Mouse (Mus musculus): Measurements from ENCODE around the gene 1700001L19Rik.

The 1700001L19Rik gene

GRCm38 (mm10) chr13:68597199-68597598 lies at the start of gene 1700001L19Rik:
Gene 1700001L19Rik, plus strand, starts transcription at chr13:68597421.
- no peak for DNase-seq (ENCODE audit: inconsistent age in 2 of 2, low spot score in 1 of 2)

DNA sequence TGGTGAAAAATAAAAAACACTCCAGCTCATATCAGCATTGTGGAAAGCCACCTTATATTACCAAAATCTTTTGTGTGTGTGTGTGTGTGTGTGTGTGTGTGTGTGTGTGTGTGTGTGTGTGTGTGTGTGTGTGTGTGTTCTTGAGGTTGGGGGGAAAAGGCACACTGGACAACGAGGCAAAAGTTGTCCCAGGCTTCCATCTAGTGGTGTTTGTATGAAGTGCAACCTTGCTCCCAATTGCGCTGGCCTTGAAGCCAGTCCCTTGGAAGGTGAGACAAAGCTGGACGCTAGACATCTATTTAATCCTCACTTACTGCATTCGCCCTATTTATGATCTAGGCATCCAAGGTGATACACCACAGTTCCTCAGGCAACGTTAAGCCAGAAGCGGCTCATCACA lies 43.8 kb upstream of the 1700001L19Rik start:
- DNase-seq (ENCODE audit: inconsistent age in 2 of 2, low spot score in 1 of 2), result peak in 1 of 2 experiments; percentile 65

GRCm38 (mm10) chr13:68568110-68568509 lies 29.1 kb upstream of the 1700001L19Rik start:
- no peak for DNase-seq (ENCODE audit: inconsistent age in 2 of 2, low spot score in 1 of 2)

- DNase-seq (ENCODE audit: inconsistent age in 2 of 2, low spot score in 1 of 2), result no peak
These were observed 28.7 kb upstream of the 1700001L19Rik start for GRCm38 (mm10) chr13:68568548-68568947.

- peak in 1 of 2 experiments; percentile 83 for DNase-seq (ENCODE audit: inconsistent age in 2 of 2, low spot score in 1 of 2)
These were observed 27.5 kb upstream of the 1700001L19Rik start for GRCm38 (mm10) chr13:68569589-68570336.

GRCm38 (mm10) chr13:68572247-68572646 lies 25.0 kb upstream of the 1700001L19Rik start:
- DNase-seq (ENCODE audit: inconsistent age in 2 of 2, low spot score in 1 of 2), result no peak

DNA sequence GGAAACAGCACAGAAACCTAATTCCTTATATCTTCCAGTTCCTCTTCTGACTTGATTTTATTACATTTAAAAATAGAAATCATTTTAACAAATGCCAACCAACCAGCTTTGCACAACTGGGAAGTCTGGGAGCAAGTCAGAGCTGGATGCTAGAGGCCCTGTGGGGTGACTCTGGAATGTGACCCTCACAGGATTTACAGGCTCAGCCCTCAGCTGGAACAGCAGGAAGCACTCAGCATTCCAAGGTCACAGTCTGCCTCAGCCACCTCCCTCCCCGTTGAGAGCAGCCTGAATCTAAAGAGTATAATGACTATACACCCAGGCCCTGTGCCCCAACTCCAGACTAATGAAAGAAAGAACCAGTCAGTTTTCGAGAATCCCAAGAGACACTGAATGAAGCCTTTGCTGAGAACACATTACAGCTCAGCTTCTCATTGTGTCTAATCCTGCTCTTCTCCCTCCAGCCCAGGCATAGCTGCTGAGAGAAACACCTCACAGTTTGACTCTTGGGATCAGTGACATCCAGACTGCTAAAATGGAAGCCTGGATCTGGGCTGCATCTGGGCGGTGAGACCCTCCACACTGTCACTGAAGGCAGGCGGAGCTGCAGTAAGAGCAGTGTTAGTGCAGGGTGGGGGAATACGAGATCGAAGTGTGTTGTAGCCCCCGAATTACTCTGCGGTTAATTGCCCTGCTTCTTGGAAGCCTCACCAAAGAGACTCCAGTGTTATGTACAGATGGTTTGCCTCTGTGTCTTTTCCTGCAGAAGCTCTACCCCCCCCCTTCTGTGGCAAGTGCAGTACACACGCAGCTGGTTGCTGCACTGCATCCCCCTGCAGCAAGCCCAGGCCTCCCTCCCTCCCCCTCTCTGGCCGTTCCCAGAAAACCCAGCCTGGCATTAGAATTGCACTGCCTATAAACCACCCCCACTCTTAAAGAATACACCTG lies 24.0 kb upstream of the 1700001L19Rik start:
- DNase-seq (ENCODE audit: inconsistent age in 2 of 2, low spot score in 1 of 2), result peak; percentile 57 to 71

DNA sequence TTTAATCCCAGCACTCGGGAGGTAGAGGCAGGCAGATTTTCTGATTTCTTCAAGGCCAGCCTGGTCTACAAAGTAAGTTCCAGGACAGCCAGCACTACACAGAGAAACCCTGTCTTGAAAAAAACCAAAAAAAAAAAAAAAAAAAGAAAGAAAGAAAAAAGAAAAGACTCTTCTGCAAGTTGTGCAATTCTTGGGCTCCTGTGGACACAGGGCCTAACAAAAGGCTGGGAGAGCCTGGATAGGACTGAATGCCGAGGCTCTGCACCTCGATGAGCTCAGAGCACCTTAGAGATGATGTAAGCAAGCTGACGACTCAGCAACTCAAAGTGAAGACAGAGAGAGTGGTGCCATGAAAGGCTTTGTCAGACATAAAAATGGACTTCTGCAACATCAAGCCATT lies 22.8 kb upstream of the 1700001L19Rik start:
- no peak for DNase-seq (ENCODE audit: inconsistent age in 2 of 2, low spot score in 1 of 2)

- DNase-seq (ENCODE audit: inconsistent age in 2 of 2, low spot score in 1 of 2), result peak; percentile 39 to 75
These were observed 19.3 kb upstream of the 1700001L19Rik start for GRCm38 (mm10) chr13:68577945-68578344.

DNA sequence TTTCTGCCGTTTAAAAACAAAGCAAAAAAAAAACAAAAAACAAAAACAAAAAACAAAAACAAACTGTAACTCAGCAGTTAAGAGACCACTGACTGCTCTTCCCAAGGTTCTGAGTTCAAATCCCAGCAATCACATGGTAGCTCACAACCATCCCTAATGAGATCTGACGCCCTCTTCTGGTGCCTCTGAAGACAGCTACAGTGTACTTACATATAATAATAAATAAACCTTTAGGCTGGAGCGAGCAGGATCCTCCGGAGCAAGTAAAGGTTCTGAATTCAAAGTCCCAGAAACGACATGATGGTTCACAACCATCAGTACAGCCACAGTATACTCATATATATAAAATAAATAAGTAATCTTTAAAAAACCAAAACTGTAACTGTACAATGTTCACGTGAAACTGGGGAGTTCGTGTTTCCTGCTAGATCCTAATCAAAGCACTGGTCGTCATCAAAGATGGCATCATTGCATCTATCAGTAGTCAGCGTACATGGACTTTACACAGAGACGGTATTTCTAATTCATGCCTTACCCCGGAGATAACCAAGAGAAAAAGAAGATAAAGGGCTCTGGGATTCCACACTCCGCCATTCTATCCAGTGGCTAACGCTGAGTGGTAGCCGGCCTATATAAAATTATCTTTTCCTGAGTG lies 16.0 kb upstream of the 1700001L19Rik start:
- no peak for DNase-seq (ENCODE audit: inconsistent age in 2 of 2, low spot score in 1 of 2)

DNA sequence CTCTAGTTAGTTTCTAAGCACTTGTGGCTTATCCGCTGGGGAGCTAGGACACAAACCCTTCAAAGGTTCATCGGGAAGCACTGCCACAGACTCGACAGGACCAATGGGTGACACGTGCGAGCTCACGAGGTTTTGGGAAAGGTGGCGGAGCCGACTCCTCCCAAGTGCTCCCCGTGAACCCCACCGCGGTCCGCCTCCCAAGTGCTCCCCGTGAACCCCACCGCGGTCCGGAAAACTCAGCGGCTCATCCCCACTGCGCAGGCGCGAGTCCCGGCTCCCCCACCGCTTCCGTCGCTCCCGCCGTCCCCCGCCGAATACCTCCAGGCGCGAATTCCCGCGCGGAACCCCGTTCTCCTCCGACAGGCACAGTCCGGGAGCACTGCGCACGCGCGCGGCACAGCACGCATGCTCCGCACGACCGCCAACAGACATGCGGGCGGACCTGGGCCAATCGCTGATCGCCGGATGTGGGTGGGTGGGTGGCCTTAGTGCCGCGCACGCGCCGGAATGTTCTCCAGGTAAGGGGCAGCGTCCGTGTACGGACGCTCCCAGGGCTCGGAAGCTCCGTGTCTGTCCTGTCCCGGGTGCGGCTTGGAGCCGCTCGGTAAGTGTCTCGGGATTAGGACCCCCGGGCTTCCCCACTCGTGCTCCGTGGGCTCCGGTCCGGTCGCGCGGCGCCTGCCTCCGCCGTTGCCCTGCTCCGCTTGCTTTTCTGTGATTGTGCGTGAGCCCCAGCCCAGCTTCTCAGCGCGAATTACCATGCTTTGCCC lies 15.3 kb upstream of the 1700001L19Rik start, which contains the start of the genes Mtrr and Fastkd3:
TSS of gene Mtrr (minus strand) at position 403 of the 770 bp plus-strand sequence.
TSS of gene Fastkd3 (plus strand) at position 488 of the 770 bp plus-strand sequence.
- peak; percentile 99 for DNase-seq (ENCODE audit: inconsistent age in 2 of 2, low spot score in 1 of 2)

DNA sequence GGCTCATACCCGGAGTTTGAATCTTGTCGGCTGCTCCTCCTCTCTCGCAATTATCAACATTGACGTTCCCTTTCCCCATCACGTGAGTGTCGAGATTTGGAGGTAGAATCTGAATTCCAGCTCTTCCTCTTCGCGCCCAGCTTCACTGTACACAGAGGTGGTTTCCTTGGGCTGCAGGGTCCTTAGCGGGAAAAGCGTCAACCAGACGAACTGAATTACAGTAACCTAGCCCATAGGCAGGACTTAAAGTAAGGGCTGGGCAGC lies 14.8 kb upstream of the 1700001L19Rik start:
- DNase-seq (ENCODE audit: inconsistent age in 2 of 2, low spot score in 1 of 2), result no peak

DNA sequence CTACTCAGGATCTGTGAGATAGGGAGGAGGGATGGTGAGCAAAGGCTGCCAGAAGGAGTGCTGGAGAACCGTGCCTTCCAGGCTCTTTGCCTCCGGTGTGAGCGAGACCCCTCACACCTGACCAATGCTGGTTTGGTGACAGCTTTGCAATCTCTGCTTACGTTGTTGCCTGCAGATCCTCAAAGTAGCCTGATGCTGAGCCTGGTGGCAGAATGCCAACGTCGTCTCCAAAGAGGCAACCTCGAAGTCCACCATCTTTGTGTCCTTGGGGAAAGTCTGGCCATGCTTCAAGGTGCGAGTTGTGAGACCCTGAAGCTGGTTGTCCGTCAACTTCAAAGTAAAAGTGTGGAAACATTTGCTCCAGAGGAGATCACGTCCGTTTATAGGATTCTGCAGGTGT lies 13.3 kb upstream of the 1700001L19Rik start:
- DNase-seq (ENCODE audit: inconsistent age in 2 of 2, low spot score in 1 of 2), result no peak

- no peak for DNase-seq (ENCODE audit: inconsistent age in 2 of 2, low spot score in 1 of 2)
These were observed 11.8 kb upstream of the 1700001L19Rik start for GRCm38 (mm10) chr13:68585441-68585840.

DNA sequence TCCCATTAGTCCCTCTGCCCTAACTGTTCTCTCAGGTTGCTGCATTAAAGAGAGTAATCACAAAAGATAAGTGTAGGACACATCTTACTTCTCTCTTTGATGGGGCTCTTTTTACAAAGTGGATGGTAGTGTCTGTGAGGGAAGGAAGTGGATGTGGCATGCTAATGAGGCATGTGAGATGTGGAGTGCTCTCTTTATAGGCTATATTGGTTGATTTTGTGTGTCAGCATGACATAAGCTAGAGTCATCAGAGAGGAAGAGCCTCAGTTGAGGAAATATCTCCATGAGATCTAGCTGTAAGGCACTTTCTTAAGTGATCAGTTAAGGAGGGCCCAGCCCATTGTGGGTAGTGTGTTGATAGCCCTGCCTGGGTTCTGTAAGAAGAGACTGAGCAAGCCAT lies 8.9 kb upstream of the 1700001L19Rik start:
- no peak for DNase-seq (ENCODE audit: inconsistent age in 2 of 2, low spot score in 1 of 2)

GRCm38 (mm10) chr13:68593797-68594196 lies 3.4 kb upstream of the 1700001L19Rik start:
- DNase-seq (ENCODE audit: inconsistent age in 2 of 2, low spot score in 1 of 2), result peak in 1 of 2 experiments; percentile 50

DNA sequence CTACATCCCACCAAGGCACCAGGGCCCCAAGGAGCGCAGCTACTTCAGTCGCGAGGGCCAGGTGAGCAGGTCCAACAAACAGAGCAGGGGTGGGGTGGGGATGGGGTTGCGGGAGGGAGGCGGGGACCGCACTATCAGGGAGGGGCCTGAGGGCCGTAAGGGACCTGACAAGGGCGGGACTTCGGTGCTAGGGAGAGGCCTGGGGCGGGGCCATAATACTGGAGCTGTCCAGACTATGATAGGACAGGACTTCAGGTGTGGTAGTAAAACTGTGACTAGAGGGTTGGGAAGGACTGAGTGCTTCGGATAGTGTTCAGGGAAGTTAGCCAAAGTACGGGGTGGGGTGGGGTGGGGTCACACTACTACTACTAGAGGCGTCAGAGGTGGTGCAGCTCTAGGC lies 446 bp downstream of the 1700001L19Rik start:
- no peak for DNase-seq (ENCODE audit: inconsistent age in 2 of 2, low spot score in 1 of 2)

- no peak for DNase-seq (ENCODE audit: inconsistent age in 2 of 2, low spot score in 1 of 2)
These were observed 1.7 kb downstream of the 1700001L19Rik start for GRCm38 (mm10) chr13:68598953-68599352.

- DNase-seq (ENCODE audit: inconsistent age in 2 of 2, low spot score in 1 of 2), result peak in 1 of 2 experiments; percentile 70
These were observed 4.0 kb downstream of the 1700001L19Rik start for GRCm38 (mm10) chr13:68601184-68601583.

- peak; percentile 32 to 79 for DNase-seq (ENCODE audit: inconsistent age in 2 of 2, low spot score in 1 of 2)
These were observed 5.9 kb downstream of the 1700001L19Rik start for GRCm38 (mm10) chr13:68603085-68603484.
